Mouse (Mus musculus) myocyte (in vitro differentiated cells): ENCODE data around the gene Rgs3. TPM values are rescaled to one million over a fixed set of nuclear protein-coding genes. Genes with fewer than 3 reads are reported as not detected.

Experiments
- H3K27me3 ChIP-seq: one replicate; pipeline ENCODE4 v1.6.1; 2011; ENCODE audit not compliant: control insufficient read depth, insufficient read depth, insufficient read length
- H3K36me3 ChIP-seq: one replicate; pipeline ENCODE4 v1.6.1; 2011; ENCODE audit not compliant: control insufficient read depth, insufficient read depth
- H3K4me2 ChIP-seq: one replicate; pipeline ENCODE4 v1.6.1; 2011; ENCODE audit warnings: low read depth, control low read depth
- H3K4me3 ChIP-seq: one replicate; pipeline ENCODE4 v1.5.1; 2011; ENCODE audit warnings: mild to moderate bottlenecking, control low read depth, moderate library complexity
- H3K79me2 ChIP-seq: one replicate; pipeline ENCODE4 v1.6.1; 2011; ENCODE audit not compliant: control insufficient read depth, insufficient read depth
- H3ac ChIP-seq: one replicate; pipeline ENCODE4 v1.6.1; 2011; ENCODE audit not compliant: control insufficient read depth, insufficient read length
- CEBPB ChIP-seq: IDR thresholded peaks from 2 replicates; pipeline ENCODE4 v1.6.1; 2011; ENCODE audit warnings: mild to moderate bottlenecking, moderate library complexity; ENCODE audit not compliant: poor library complexity, insufficient read depth, severe bottlenecking
- E2F4 ChIP-seq: IDR thresholded peaks from one replicate; pipeline ENCODE4 v1.6.1; 2011; ENCODE audit warnings: mild to moderate bottlenecking, control low read depth, moderate library complexity; ENCODE audit not compliant: insufficient read depth
- MAX ChIP-seq: IDR thresholded peaks from one replicate; pipeline ENCODE4 v1.6.1; 2011; ENCODE audit warnings: low read depth, mild to moderate bottlenecking, control low read depth
- MYOD1 ChIP-seq, 3 experiments: IDR thresholded peaks; one replicate each; pipeline ENCODE4 v1.6.1; 2011; ENCODE audit warnings: control low read depth in 2 of 3, low read depth in 2 of 3, mild to moderate bottlenecking in 2 of 3, moderate library complexity in 1 of 3; ENCODE audit not compliant: insufficient read length in 2 of 3, control insufficient read depth in 1 of 3
- MYOG ChIP-seq, 3 experiments: IDR thresholded peaks; one replicate each; pipeline ENCODE4 v1.6.1; 2011; ENCODE audit warnings: control low read depth in 2 of 3, low read depth in 2 of 3, mild to moderate bottlenecking in 2 of 3; ENCODE audit not compliant: insufficient read length in 2 of 3, control insufficient read depth in 1 of 3, insufficient read depth in 1 of 3
- POLR2A ChIP-seq: IDR thresholded peaks from one replicate; pipeline ENCODE4 v1.6.1; 2011; ENCODE audit warnings: low read depth, mild to moderate bottlenecking, control low read depth, moderate library complexity; ENCODE audit not compliant: insufficient read length
- POLR2AphosphoS2 ChIP-seq: IDR thresholded peaks from one replicate; pipeline ENCODE4 v1.6.1; 2011; ENCODE audit warnings: low read depth, control low read depth; ENCODE audit not compliant: insufficient read length
- REST ChIP-seq: IDR thresholded peaks from one replicate; pipeline ENCODE4 v1.6.1; 2011; ENCODE audit warnings: mild to moderate bottlenecking, control low read depth, moderate library complexity; ENCODE audit not compliant: insufficient read depth, insufficient read length
- SRF ChIP-seq: IDR thresholded peaks from one replicate; pipeline ENCODE4 v1.6.1; 2011; ENCODE audit warnings: low read depth; ENCODE audit not compliant: control insufficient read depth, insufficient read length
- TCF12 ChIP-seq: IDR thresholded peaks from one replicate; pipeline ENCODE4 v1.6.1; 2011; ENCODE audit warnings: mild to moderate bottlenecking, control low read depth; ENCODE audit not compliant: poor library complexity, insufficient read depth, severe bottlenecking
- TCF3 ChIP-seq: IDR thresholded peaks from one replicate; pipeline ENCODE4 v1.6.1; 2011; ENCODE audit warnings: low read depth, control low read depth; ENCODE audit not compliant: insufficient read length
- USF1 ChIP-seq: IDR thresholded peaks from one replicate; pipeline ENCODE4 v1.6.1; 2011; ENCODE audit warnings: low read depth, mild to moderate bottlenecking, control low read depth, moderate library complexity
- polyA plus RNA-seq: library from polyadenylated mRNA; unstranded; fragments of >200 nt; fragmentation: generic; extraction: Trizol; gene quantifications from one replicate; pipeline ENCODE4 v1.2.1, GENCODE M21; 2012; ENCODE audit warnings: missing spikeins

Rgs3 gene
- polyA plus RNA-seq, 1 experiment = 40.4 TPM

DNA sequence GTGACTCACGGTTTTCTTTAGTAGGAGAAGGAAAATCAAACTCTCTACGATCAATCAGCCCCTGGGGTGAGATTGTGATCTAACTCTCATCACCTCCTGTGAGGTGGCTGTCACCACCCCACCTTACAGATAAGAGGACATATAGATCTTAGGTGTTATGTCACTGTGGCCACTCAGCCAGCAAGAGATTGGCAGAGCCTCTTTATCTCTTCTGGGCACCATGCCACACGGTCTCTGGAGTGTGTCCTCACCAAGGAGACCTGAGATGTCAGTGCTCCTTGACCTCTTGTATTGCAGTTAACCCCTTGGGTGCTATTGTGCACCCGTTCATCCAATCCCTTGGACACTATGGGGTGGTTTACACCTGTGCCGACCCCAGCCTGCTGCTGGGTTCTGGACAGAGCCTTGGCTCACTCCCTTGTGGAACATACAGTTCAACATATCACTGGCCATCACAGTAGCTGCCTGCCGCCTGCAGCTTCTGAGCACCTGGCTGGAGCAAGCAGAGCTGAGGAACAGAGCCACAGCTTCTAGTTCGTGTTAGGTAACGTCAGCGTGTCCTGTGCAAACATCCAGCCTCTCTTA lies 58.3 kb downstream of the Rgs3 start:
- Histone ChIP-seq H3K4me3 (no peak overlapping the region), H3K4me2 (peak overlapping the region; percentile 38), H3ac (no peak overlapping the region), H3K27me3 (peaks cover 44% of the 10 kb centered on the region), H3K36me3 (no peaks in the 10 kb centered on the region), H3K79me2 (no peaks in the 10 kb centered on the region)
- TF ChIP-seq POLR2AphosphoS2 (no peak), E2F4 (no peak), MYOG (IDR thresholded peaks at IDR 0.05; ENCODE audit: control insufficient read depth in 1 of 3, insufficient read depth in 1 of 3, insufficient read length in 2 of 3, low read depth in 2 of 3) (no peak), POLR2A (no peak), SRF (no peak), MAX (no peak), TCF3 (no peak), MYOD1 (IDR thresholded peaks at IDR 0.05; ENCODE audit: control insufficient read depth in 1 of 3, insufficient read length in 2 of 3, low read depth in 2 of 3) (no peak), TCF12 (no peak), USF1 (no peak)

DNA sequence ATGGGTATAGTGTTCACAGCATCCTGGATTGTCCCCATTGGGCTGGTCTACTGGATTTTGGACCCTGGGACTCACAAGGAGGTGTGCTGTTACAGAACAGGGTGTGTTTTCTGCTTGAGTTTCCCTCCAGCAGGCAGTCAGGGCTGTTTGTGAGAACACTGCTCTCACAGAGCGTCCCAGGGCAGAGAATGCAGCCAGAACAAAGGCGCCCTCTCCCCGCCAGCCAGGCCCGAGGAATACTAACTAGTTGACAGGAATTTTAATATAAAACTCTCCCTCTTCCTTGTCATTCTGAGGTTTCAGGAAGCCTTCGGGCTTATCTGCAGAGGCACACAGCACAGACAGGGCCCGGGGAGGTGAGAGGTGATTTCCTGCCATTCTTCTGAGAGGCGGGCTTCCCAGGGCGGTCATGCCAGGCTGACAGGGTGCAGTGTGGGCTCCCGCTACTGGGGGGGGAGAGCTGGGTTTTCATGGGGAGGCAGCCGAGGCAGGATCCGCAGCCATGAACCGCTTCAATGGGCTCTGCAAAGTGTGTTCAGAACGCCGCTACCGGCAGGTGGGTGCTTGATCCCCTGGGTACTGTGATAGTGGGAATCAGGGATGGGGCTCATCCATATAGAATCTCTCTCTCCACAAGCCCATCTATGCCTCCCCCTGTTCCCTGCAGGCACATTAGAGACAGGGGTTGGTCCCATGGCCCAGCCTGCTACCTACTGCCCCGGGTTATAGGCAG lies 59.8 kb downstream of the Rgs3 start:
- no peak overlapping the region for H3K4me3 ChIP-seq
- no peaks in the 10 kb centered on the region for H3K36me3 ChIP-seq
- TF ChIP-seq TCF3 (no peak), USF1 (no peak), POLR2A (no peak), CEBPB (no peak), MYOD1 (IDR thresholded peaks at IDR 0.05; ENCODE audit: control insufficient read depth in 1 of 3, insufficient read length in 2 of 3, low read depth in 2 of 3) (no peak), E2F4 (no peak), SRF (no peak)
- no peaks in the 10 kb centered on the region for H3K79me2 ChIP-seq
- no peak overlapping the region for H3ac ChIP-seq
- H3K4me2 ChIP-seq = no peak overlapping the region
- peaks cover 34% of the 10 kb centered on the region for H3K27me3 ChIP-seq

- Histone ChIP-seq H3K36me3 (no peaks in the 10 kb centered on the region), H3K4me3 (no peak overlapping the region), H3K4me2 (no peak overlapping the region), H3ac (no peak overlapping the region), H3K79me2 (no peaks in the 10 kb centered on the region), H3K27me3 (peaks cover 30% of the 10 kb centered on the region)
- TF ChIP-seq E2F4 (no peak), MAX (no peak), TCF12 (no peak), USF1 (no peak), POLR2AphosphoS2 (no peak), TCF3 (no peak), REST (no peak), CEBPB (no peak), MYOG (IDR thresholded peaks at IDR 0.05; ENCODE audit: control insufficient read depth in 1 of 3, insufficient read depth in 1 of 3, insufficient read length in 2 of 3, low read depth in 2 of 3) (no peak), MYOD1 (IDR thresholded peaks at IDR 0.05; ENCODE audit: control insufficient read depth in 1 of 3, insufficient read length in 2 of 3, low read depth in 2 of 3) (no peak), SRF (no peak), POLR2A (no peak)
Measured at GRCm38 (mm10) chr4:62619965-62620244, 60.3 kb downstream of the Rgs3 start.

DNA sequence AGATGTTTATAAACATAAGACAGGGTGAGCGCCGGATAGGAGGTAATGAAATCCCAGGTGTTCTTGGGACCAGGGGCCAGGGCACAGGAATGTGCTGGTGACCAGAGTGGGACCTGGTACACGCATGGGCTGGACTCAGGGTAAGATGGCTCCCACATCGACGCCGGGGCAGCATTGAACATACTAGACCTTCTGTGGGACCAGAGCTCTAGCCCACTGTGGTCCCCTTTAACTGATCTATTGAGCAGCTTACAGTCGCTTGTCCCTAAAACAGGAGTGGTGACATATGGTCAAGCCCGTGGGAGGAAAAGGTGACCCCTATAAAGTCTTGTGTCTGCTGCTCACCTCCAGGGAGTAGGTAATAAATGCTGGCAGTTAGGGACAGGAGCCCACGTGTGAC lies 61.5 kb downstream of the Rgs3 start:
- Histone ChIP-seq H3K4me2 (no peak overlapping the region), H3K4me3 (no peak overlapping the region), H3K79me2 (no peaks in the 10 kb centered on the region), H3K27me3 (peaks cover 19% of the 10 kb centered on the region), H3ac (no peak overlapping the region), H3K36me3 (no peaks in the 10 kb centered on the region)
- TF ChIP-seq POLR2A (no peak), TCF12 (no peak), SRF (no peak), MYOG (IDR thresholded peaks at IDR 0.05; ENCODE audit: control insufficient read depth in 1 of 3, insufficient read depth in 1 of 3, insufficient read length in 2 of 3, low read depth in 2 of 3) (no peak), REST (no peak), E2F4 (no peak), USF1 (no peak), MYOD1 (IDR thresholded peaks at IDR 0.05; ENCODE audit: control insufficient read depth in 1 of 3, insufficient read length in 2 of 3, low read depth in 2 of 3) (no peak), TCF3 (no peak)
